Mouse (Mus musculus) left cerebral cortex, postnatal 25 days (tissue): ENCODE results near the gene Ncapd2. TPM values are rescaled to one million over a fixed set of nuclear protein-coding genes. Genes with fewer than 3 reads are reported as not detected.

Source experiments
- DNase-seq, 2 experiments: peaks; one replicate each; pipeline ENCODE4 v3.0.0; 2022; ENCODE audit warnings: low spot score in 2 of 2, mixed read lengths in 1 of 2
- intact Hi-C: fragments of 180-260 bp; cut with DNase I; formaldehyde crosslinking; loops from one replicate; pipeline ENCODE4 v1.15.1; 2025
- total RNA-seq, 2 experiments: library from RNA; stranded (reverse); gene quantifications; 2 replicates each; pipeline ENCODE4 v1.2.3; 2021

Ncapd2 gene
- total RNA-seq, 2 experiments from 2014 or later, result 18.9 to 25.6 TPM

GRCm38 (mm10) chr6:125153682-125154081 lies 37.8 kb downstream of the Ncapd2 start:
- DNase-seq, result no peak
- intact Hi-C loops, result no loop called here

- no peak for DNase-seq
- intact Hi-C loops, result no loop called here
These were observed 38.5 kb downstream of the Ncapd2 start for GRCm38 (mm10) chr6:125153018-125153389.

- intact Hi-C loops, result no loop called here
- peak in 1 of 2 experiments; percentile 26 for DNase-seq
These were observed 39.1 kb downstream of the Ncapd2 start for GRCm38 (mm10) chr6:125152212-125153017.

- DNase-seq, result no peak
- intact Hi-C loops, result loop anchor here (2.0 to 5.0 kb wide), 3 partner anchors 15 to 123 kb away; partner anchors contain the start of gene Vamp1
These were observed 41.9 kb downstream of the Ncapd2 start for GRCm38 (mm10) chr6:125149569-125149950.

- peak; percentile 60 to 78 for DNase-seq
- intact Hi-C loops, result loop anchor here (2.0 to 5.0 kb wide), 3 partner anchors 16 to 123 kb away; partner anchors contain the start of gene Vamp1
These were observed 42.5 kb downstream of the Ncapd2 start for GRCm38 (mm10) chr6:125148926-125149568.

- intact Hi-C loops, result loop anchor here (2.0 to 5.0 kb wide), 3 partner anchors 16 to 124 kb away; partner anchors contain the start of gene Vamp1
- peak; percentile 57 to 79 for DNase-seq
These were observed 43.1 kb downstream of the Ncapd2 start for GRCm38 (mm10) chr6:125148251-125148925.

GRCm38 (mm10) chr6:125147329-125147728 lies 44.2 kb downstream of the Ncapd2 start:
- intact Hi-C loops, result loop anchor here (5.0 kb wide), 2 partner anchors 70 to 125 kb away; partner anchors contain the start of gene Vamp1
- DNase-seq, result peak in 1 of 2 experiments; percentile 39

GRCm38 (mm10) chr6:125146797-125147196 lies 44.7 kb downstream of the Ncapd2 start:
- intact Hi-C loops, result loop anchor here (5.0 kb wide), 2 partner anchors 71 to 126 kb away; partner anchors contain the start of gene Vamp1
- peak; percentile 53 to 65 for DNase-seq

- intact Hi-C loops, result loop anchor here (5.0 kb wide), 2 partner anchors 71 to 126 kb away; partner anchors contain the start of gene Vamp1
- DNase-seq, result peak; percentile 31 to 68
These were observed 45.4 kb downstream of the Ncapd2 start for GRCm38 (mm10) chr6:125146148-125146547.

GRCm38 (mm10) chr6:125145479-125145951 lies 46.0 kb downstream of the Ncapd2 start:
- DNase-seq, result peak; percentile 41 to 53
- intact Hi-C loops, result loop anchor here (5.0 kb wide), 2 partner anchors 72 to 127 kb away; partner anchors contain the start of gene Vamp1

- DNase-seq, result peak; percentile 92 to 97
- intact Hi-C loops, result loop anchor here (5.0 kb wide), 2 partner anchors 72 to 127 kb away; partner anchors contain the start of gene Vamp1
These were observed 46.5 kb downstream of the Ncapd2 start, which contains the start of gene Iffo1 for GRCm38 (mm10) chr6:125145001-125145400. Gene Iffo1, plus strand, starts transcription at chr6:125145241.

GRCm38 (mm10) chr6:125143904-125144303 lies 47.6 kb downstream of the Ncapd2 start:
- intact Hi-C loops, result no loop called here
- no peak for DNase-seq

GRCm38 (mm10) chr6:125143128-125143527 lies 48.4 kb downstream of the Ncapd2 start:
- no peak for DNase-seq

GRCm38 (mm10) chr6:125142436-125142835 lies 49.1 kb downstream of the Ncapd2 start:
- intact Hi-C loops, result no loop called here
- no peak for DNase-seq

More at GRCm38 (mm10) chr6:125143128-125143527, 48.4 kb downstream of the Ncapd2 start:
- intact Hi-C loops, result no loop called here

GRCm38 (mm10) chr6:125139747-125140146 lies 51.8 kb downstream of the Ncapd2 start:
- intact Hi-C loops, result no loop called here
- DNase-seq, result no peak

- intact Hi-C loops, result no loop called here
- peak; percentile 57 for DNase-seq
These were observed 54.4 kb downstream of the Ncapd2 start for GRCm38 (mm10) chr6:125137002-125137671.

GRCm38 (mm10) chr6:125132470-125132869 lies 59.0 kb downstream of the Ncapd2 start:
- intact Hi-C loops, result no loop called here
- DNase-seq, result no peak

- DNase-seq, result peak; percentile 78 to 85
- intact Hi-C loops, result no loop called here
These were observed 60.0 kb downstream of the Ncapd2 start, which contains the start of gene Nop2 for GRCm38 (mm10) chr6:125131302-125132156. Gene Nop2, plus strand, starts transcription at chr6:125131909.
